Mouse (Mus musculus) ovary, adult 18-20 months (tissue): Measurements from ENCODE around the gene Ngb.

Experiments
- DNase-seq: peaks from one replicate; pipeline ENCODE4 v3.0.0; 2022; ENCODE audit warnings: low spot score, mixed read lengths

Ngb gene

DNA sequence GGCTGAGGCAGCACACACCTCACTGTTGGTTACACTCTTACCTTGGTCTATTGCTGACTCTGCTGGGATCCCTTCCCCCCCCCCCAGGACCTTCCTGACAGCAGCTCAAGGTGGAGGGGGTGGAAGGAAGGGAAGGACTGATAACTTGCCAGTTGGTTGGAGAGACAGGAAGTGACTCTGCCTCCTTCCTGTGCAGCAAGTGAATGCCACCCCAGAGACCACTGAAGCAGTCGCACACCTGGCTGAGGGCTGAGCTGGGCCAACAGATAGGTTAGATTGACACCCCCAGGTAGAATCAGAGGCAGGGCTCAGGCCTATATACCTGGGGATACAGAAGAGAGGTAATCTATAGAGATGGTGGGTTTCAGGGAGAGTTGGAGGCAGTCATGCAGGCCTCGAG, 10.4 kb downstream of the Ngb start:
- DNase-seq, result no peak

DNA sequence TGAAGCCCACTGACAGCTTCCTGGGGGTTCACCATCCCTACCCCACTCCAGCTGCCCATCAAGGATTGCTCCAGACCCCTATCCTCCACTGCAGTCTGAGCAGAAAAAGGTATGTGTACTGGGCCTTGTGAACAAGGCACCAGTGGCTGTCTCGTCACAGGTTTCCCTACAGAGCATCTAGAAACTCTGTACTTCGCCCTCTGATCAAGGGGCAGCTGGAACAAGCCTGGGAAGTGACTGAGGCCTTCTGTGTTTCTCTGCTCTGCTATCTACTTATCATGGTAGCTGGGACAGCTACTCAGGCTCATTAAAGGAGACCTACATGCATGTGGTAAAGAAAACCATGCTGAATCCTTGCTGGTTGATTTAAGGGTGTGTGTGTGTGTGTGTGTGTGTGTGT, 12.6 kb downstream of the Ngb start:
- no peak for DNase-seq

DNA sequence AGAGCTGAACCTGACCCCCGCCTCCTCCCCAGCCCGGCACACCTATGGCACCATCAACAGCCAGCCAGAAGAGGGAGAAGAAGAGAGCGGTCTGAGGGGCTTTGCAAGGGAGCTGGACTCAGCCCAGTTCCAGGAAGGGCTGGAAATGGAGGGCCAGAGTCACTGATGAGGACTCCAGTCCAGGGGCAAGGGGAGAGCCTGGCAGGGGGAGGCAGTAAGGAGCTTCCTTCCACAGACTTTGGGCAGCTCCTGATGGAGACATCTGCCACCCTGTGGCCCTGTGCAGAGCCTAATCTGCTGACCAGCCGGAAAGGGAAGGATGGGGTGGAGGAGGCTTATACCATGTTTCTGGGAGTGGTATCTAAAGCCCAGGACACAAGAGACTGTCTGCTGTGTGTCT, 13.1 kb downstream of the Ngb start:
- no peak for DNase-seq

DNA sequence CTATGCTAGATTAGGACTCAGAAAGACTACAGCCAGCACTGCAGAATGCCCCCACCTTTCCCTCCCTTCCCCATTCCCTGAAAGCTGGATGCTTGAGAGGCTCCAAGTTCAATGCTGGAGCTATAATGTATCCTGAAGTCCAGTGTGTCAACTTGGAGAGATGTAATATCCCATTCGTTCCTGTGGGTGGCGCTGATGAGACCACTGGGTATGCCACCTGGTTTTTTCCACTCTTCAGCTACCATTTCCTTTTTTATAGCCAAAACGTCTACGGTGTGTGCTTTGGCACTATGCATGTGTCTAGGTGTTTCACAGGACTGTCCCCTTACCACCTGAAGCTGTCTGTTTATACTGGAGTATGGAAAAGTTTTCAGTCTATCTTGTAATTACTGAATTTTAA, 14.0 kb downstream of the Ngb start:
- no peak for DNase-seq

DNA sequence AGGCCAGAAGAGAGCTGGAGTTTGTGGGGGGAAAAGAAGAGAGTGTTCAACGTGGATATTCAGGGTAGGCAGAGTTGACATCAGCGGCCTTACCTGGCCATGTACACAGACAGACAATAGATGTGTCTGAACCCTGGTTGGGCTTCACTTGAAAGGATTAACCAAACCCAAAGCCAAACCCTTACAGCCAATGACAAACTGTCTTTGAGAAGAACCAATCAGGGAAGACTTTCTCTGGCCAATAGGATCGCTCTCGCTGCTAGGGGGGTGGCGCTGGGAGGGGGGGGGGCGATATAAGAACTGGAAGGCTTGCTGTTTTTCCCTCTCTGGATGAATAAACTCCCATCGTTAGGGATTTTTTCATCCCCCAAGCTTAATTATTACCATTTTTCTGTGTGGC, 15.1 kb downstream of the Ngb start:
- DNase-seq, result no peak

DNA sequence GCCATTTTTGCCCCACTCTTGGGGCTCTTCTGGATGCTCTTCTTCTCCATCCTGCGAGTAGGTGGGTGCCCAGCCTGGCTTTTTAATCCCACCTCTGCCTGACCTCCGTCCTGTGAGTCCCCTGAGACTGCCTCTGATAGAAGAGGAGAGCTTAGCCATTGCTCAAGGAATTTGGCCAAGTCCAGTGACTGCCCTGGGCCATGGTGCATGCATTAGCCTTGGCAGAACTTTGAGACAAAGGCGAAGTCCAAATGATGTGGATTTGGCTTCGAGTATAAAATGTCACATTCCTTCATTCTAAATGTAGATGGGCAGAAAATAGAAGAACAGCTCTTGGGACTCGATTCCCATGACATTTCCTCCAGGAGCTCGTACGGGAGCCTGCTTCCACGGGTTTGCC, 19.5 kb downstream of the Ngb start:
- no peak for DNase-seq

DNA sequence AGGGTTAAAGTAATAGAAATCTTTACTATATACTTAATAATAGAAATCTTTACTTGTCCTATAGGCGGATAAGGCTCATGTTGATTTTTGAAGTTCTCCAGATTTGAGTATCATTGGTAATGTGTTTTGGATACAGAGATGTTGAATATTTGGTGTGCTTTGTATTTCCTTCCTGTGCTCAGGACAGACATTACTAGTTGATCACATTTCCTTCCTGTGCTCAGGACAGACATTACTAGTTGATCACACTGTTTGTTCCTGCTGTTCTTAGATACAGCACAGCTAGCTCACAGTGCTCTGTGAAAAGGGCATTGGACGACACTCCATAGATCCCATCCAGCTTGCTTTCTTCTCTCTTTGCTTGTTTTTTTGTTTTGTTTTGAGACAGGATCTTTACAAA, 25.7 kb downstream of the Ngb start:
- DNase-seq, result no peak

DNA sequence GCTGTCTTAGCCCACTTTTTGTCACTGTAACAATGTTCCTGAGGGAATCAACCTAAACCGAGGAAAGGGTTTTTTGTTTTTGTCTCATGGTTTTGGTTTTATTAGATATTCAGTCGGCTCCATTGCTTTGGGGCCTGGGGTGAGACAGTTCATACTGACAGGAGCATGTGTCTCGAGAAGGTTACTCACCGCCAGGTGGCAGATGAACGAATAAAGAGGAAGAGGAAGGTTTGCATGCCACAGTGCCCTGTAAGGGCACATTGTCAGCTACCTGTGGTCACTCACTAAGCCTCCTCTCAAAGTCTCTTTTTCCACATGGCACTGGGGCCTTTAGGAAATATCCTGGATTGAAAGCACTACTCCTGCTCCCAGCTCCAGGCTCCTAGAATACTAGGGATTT, 31.8 kb downstream of the Ngb start:
- no peak for DNase-seq

DNA sequence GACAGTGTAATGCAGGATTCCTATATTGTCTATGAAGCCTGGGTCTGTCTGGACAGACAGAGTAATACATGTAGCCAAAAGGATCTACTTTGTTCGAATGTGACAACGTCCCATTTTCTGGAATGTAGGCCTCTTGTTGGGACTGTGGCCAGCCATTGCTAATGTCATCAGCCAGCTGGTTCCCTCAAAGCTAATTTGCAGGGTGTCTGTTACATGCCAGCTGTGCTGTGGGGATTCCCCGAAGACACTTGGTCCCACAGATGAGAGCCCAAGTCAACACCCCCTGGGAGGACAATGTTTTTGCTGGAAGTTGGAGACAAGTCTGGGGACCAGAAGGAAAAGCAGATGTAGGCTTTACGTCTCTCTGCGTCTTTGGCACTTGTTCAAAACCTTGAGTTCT, 35.9 kb downstream of the Ngb start:
- no peak for DNase-seq

DNA sequence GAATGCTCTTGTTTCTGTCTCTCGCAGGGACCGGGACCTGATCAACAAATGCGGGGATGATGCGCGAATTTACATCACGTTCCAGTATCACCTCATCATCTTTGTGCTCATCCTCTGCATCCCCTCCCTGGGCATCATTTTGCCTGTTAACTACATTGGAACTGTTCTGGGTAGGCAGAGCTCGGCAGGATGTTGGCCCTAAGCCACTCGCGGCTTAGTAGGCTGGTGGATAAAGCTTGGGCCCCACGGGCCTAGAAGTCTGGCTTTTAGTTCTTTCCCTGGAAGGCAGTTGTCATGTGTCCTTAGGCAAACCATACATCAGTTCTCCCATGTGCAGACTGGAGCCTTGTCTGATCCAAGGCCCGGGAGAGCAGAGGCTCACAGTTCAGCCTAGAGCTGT, 36.9 kb downstream of the Ngb start:
- DNase-seq, result no peak

DNA sequence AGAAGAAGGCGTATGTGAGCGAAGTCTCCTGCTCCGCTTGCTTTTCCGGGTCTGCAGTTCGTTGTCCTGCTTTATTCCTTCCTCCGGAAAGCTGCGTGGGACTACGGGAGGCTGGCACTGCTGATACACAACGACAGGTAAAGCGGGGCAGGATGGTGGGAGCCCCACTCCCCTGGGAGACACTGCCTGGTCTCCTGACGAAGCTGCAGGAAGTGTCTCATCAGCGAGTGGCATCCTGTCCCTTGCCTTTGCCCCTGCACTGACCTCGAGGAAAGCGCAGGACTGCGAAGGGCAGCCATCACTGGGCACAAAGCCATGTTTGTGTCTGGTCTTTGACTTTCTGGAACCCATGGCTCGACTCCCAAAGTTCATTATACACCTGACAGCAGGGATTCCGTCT, 45.3 kb downstream of the Ngb start:
- DNase-seq, result no peak

DNA sequence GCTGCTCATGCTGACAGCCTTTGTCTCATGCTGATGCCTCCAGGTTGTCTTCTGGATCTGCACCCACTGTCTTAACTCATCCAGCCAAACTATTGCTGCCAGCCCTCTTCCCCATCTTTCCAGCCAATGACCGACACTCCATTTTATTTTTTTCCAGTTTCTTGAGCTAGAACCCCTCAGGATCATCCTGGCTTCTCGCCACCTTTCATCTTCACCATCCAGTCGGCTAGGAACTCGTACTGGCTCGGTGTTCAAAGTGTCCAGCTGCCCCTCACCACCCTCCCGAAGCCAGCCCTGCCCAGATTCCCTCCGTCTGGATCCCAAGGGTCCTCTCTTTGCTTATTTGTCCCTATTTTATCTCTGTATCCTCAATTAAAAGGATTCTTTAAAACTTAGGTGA, 47.5 kb downstream of the Ngb start:
- no peak for DNase-seq

DNA sequence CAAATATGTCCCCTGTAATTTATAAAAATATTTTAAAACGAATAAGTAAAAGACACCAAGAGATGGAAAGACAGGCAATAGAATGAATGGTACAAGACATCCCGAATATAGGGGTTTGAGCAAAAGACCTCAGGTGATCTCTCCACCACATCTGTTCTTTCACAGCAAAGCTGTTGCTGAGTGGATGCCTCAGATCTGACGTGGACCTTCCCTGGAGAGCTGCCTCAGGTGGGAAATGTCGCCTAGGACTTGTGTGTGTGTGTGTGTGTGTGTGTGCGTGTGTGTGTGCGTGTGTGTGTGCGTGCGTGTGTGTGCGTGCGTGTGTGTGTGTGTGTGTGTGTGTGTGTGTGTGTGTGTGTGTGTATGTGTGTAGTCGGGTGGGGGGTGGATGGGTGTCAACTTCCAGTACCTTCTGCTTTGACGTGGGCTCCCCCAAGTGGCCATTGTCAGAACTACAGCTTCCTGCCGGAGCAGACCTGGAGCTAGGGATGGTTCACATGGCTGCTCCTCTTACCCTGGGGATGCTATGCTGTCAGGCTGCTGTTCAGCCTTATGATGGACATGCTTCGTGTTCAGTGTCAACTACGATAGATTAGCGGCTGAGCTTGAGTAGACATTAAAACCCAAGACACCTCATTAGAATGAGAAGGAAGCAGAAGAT, 49.5 kb downstream of the Ngb start:
- peak; percentile 12 for DNase-seq

DNA sequence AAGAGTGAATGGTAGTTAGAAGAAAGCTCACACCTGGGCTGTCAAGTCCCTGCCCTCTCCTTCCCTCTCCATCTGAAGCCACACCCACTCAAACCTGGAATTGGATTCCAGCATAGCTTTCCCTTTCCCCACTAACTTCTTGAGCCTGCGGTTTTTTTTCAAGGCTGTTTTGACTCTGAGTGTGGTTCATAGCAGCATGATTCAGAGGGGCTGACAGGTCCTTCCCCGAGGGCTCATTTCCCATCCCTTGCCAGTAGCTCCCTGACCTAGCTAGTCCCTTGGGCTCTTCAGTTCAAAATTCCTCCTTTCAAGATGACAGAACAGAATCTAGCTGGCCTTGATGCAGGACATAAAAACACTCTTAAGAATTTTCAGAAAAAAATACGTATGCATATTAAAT, 54.8 kb downstream of the Ngb start:
- DNase-seq, result no peak
